Mouse (Mus musculus): Measurements from ENCODE around the gene Hist1h3g. TPM values are rescaled to one million over a fixed set of nuclear protein-coding genes. Genes with fewer than 3 reads are reported as not detected.

The Hist1h3g gene
- total and polyA plus RNA-seq, 2 experiments from 2014 or later: 1.4 to 544 TPM

- Histone ChIP-seq H3K9ac (replicated peaks; ENCODE audit: low read length) (peak overlapping the region; percentile 42; the same call in 1 of the 2 replicates), H3K4me3 (ENCODE audit: low read length) (peak overlapping the region; percentile 32), H3K27me3 (ENCODE audit: insufficient read depth, low read length) (no peaks in the 10 kb centered on the region), H3K4me1 (ENCODE audit: insufficient read depth, low read length) (0 out of 2 replicates have a peak, but pooled peaks cover 3% of the 10 kb centered on the region), H3K36me3 (ENCODE audit: insufficient read depth, low read length) (no peaks in the 10 kb centered on the region), H3K27ac (peak overlapping the region; percentile 70), H3K9me3 (ENCODE audit: low read length) (no peaks in the 10 kb centered on the region), H3K4me2 (ENCODE audit: low read depth, low read length) (peak overlapping the region; percentile 52)
- no peak for TF ChIP-seq CTCF (IDR thresholded peaks at IDR 0.05; ENCODE audit: low read depth)
- DNase-seq (ENCODE audit: low spot score): no peak
- WGBS: 8% methylated on average over 7 of the region's 7 CpGs
- ATAC-seq: no peak
These were observed 41.2 kb downstream of the Hist1h3g start for GRCm38 (mm10) chr13:23576351-23576881.

- no peak for ATAC-seq
- H3K36me3 ChIP-seq (ENCODE audit: insufficient read depth, low read length): no peaks in the 10 kb centered on the region
- TF ChIP-seq CTCF (IDR thresholded peaks at IDR 0.05; ENCODE audit: low read depth): no peak
- H3K9me3 ChIP-seq (ENCODE audit: low read length): no peaks in the 10 kb centered on the region
- WGBS: 55% methylated on average over 6 of the region's 6 CpGs
- DNase-seq (ENCODE audit: low spot score): no peak
- H3K9ac ChIP-seq (replicated peaks; ENCODE audit: low read length): peak overlapping the region; percentile 42; the same call in 1 of the 2 replicates
- no peak overlapping the region for H3K4me3 ChIP-seq (ENCODE audit: low read length)
- H3K4me2 ChIP-seq (ENCODE audit: low read depth, low read length): peak overlapping the region; percentile 52
- H3K4me1 ChIP-seq (ENCODE audit: insufficient read depth, low read length): 0 out of 2 replicates have a peak, but pooled peaks cover 7% of the 10 kb centered on the region
- no peak overlapping the region for H3K27ac ChIP-seq
- H3K27me3 ChIP-seq (ENCODE audit: insufficient read depth, low read length): no peaks in the 10 kb centered on the region
These were observed 41.9 kb downstream of the Hist1h3g start for GRCm38 (mm10) chr13:23576906-23577639.

- DNase-seq (ENCODE audit: low spot score) (no peak), ATAC-seq (no peak)
- Histone ChIP-seq H3K9me3 (ENCODE audit: low read length) (no peaks in the 10 kb centered on the region), H3K27ac (no peak overlapping the region), H3K4me3 (ENCODE audit: low read length) (no peak overlapping the region), H3K4me1 (ENCODE audit: insufficient read depth, low read length) (0 out of 2 replicates have a peak, but pooled peaks cover 7% of the 10 kb centered on the region), H3K9ac (replicated peaks; ENCODE audit: low read length) (no peak overlapping the region), H3K4me2 (ENCODE audit: low read depth, low read length) (no peak overlapping the region), H3K36me3 (ENCODE audit: insufficient read depth, low read length) (no peaks in the 10 kb centered on the region), H3K27me3 (ENCODE audit: insufficient read depth, low read length) (no peaks in the 10 kb centered on the region)
- no peak for TF ChIP-seq CTCF (IDR thresholded peaks at IDR 0.05; ENCODE audit: low read depth)
- 92% methylated on average over 1 of the region's 1 CpGs for WGBS
These were observed 42.6 kb downstream of the Hist1h3g start for GRCm38 (mm10) chr13:23577835-23578234.

- WGBS: under 1% methylated on average over 43 of the region's 43 CpGs
- H3K36me3 ChIP-seq (ENCODE audit: insufficient read depth, low read length): no peaks in the 10 kb centered on the region
- ATAC-seq: peak; percentile 93
These were observed 46.4 kb downstream of the Hist1h3g start, which contains the start of gene Hist1h4d for GRCm38 (mm10) chr13:23581408-23582218. Gene Hist1h4d, plus strand, starts transcription at chr13:23581598.

GRCm38 (mm10) chr13:23582219-23583056 is 47.2 kb downstream of the Hist1h3g start:
- WGBS: 9% methylated on average over 6 of the region's 6 CpGs
- peak overlapping the region; percentile 67 for H3K27ac ChIP-seq
- H3K4me1 ChIP-seq (ENCODE audit: insufficient read depth, low read length): peaks cover 8% of the 10 kb centered on the region; the same call in 1 of the 2 replicates
- no peak for TF ChIP-seq CTCF (IDR thresholded peaks at IDR 0.05; ENCODE audit: low read depth)
- DNase-seq (ENCODE audit: low spot score) (no peak), ATAC-seq (no peak)
- no peaks in the 10 kb centered on the region for H3K36me3 ChIP-seq (ENCODE audit: insufficient read depth, low read length)
- peak overlapping the region; percentile 56 for H3K9ac ChIP-seq (replicated peaks; ENCODE audit: low read length)
- peak overlapping the region; percentile 45 for H3K4me3 ChIP-seq (ENCODE audit: low read length)
- peak overlapping the region; percentile 77 for H3K4me2 ChIP-seq (ENCODE audit: low read depth, low read length)
- H3K27me3 ChIP-seq (ENCODE audit: insufficient read depth, low read length): no peaks in the 10 kb centered on the region
- H3K9me3 ChIP-seq (ENCODE audit: low read length): no peaks in the 10 kb centered on the region

More at GRCm38 (mm10) chr13:23581408-23582218, 46.4 kb downstream of the Hist1h3g start, which contains the start of gene Hist1h4d:
- peak; percentile 98 for DNase-seq (ENCODE audit: low spot score)
- Histone ChIP-seq H3K27me3 (ENCODE audit: insufficient read depth, low read length) (no peaks in the 10 kb centered on the region), H3K4me3 (ENCODE audit: low read length) (peak within 1 kb of the TSS; percentile 45), H3K4me1 (ENCODE audit: insufficient read depth, low read length) (peaks cover 8% of the 10 kb centered on the region; the same call in 1 of the 2 replicates), H3K9me3 (ENCODE audit: low read length) (no peaks in the 10 kb centered on the region), H3K4me2 (ENCODE audit: low read depth, low read length) (peak within 1 kb of the TSS; percentile 77), H3K9ac (replicated peaks; ENCODE audit: low read length) (peak within 1 kb of the TSS; percentile 56), H3K27ac (peak within 1 kb of the TSS; percentile 67)
- TF ChIP-seq CTCF (IDR thresholded peaks at IDR 0.05; ENCODE audit: low read depth): no peak
